Mouse (Mus musculus): ENCODE results near the gene Bcl2l15. TPM values are rescaled to one million over a fixed set of nuclear protein-coding genes. Genes with fewer than 3 reads are reported as not detected.
"Not testable (repeated sequence)": the region's sequence is repeated elsewhere in the genome, so short reads cannot be mapped to it uniquely, and the experiment has no call there.

Gene Bcl2l15
- total RNA-seq, 2 experiments from 2014 or later = 0.49 to 0.70 TPM

DNA sequence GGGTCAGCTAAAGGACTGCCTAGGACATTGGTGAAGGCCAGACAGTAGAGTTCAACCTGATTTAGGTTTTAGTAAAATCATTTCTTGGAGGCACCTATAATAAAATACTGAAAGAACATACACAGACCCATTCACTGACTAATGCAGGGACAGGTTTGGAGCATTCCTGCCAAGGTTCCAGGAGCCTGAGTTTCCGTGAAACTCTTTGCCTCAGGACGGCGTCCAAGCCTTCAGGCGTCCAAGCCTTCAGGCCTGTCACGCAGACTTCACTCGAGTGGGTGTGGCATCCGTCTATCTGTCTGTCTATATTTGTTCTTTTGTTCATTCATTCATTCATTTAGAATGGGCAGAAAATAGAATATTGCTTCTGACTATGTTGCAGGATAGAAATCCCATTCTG, 1.3 kb upstream of the Bcl2l15 start:
- no peak for DNase-seq

DNA sequence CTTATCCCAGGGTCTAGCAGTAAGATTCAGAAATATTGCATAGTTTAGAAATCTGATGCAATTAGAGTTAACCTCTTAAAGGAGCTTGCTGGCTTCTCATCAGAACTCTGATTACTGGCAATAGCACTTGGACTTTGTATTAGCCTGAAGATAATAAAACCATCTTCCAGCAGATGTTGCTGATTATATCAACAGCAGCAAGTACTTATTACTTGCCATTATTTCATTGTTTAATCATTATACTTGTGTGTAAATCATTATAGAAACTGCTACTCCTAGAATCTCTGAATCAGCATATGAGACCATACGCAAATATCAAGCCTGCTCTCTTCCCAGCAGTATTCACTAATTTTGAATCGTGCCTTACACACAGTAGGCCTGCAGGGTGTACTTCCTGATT, 1.6 kb downstream of the Bcl2l15 start:
- no peak for DNase-seq

DNA sequence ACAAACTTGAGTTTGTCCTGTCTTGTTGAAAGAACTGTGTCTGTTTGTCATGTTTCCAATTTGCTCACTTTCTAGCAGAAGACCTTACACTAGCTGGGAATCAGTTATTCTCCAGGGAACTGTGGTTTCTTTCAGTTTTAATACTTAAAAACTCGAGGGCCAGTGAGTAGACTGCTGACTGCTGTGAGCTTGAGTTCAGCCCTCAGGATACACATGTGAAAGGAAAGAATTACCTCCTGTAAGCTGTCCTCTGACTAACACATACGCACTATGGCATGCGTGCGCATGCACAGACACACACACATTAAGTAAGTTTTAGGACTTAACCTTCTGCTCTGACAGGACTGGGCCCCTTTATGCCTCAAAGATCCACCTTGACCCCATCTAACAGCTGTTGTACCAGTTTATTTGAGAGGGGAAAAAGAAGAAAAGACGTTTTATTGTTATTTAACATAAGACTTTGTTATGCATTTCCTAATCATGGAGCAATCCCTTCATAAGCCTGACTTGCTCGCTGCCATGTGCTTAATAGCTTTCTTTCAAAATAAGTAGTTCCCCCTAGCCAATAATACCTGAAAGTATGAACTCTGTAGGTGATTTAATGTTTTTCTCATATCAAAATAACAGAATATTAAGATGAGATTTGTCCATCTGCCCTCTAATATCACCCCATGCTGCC, 3.0 kb downstream of the Bcl2l15 start:
- no peak for DNase-seq

DNA sequence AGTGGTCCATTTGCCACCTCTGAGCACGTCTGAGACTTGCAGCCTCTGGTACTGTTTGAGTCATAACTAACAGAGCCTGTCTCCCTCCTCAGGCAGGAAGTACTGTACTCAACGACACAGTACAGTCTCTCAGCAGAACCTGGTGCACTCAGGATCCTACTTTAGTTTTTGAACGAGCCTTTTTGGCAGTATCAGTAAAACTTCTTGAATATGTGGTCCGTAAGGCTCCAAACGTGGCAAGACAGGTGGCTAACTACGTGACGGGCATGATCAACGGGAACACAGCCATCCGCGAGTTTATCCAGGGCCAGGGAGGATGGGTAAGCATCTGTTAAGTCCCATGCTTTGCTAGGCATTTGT, 3.5 kb downstream of the Bcl2l15 start:
- no peak for DNase-seq

DNA sequence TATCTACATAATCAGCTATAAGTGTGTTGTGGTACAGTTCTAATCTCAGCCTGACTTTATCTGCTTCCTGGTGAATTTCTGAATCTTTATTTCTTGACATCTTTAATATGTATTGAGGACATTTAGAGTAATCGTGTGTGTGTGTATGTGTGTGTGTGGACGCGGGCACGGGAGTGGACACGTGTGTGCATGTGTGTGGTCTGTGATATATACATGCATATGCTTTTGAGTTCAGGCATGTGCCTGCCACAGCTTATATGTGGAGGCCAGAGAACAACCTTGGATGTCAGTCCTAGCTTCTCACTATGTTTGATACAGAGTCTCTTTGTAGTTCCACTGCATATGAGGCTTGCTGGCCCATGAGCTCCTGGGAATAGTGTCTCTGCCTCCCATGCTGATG, 4.1 kb downstream of the Bcl2l15 start:
- DNase-seq = no peak

- DNase-seq = no peak
Observed at GRCm38 (mm10) chr3:103839711-103840110, 7.3 kb downstream of the Bcl2l15 start.

- DNase-seq = not testable (repeated sequence)
Observed at GRCm38 (mm10) chr3:103840195-103840594, 7.8 kb downstream of the Bcl2l15 start.

- not testable (repeated sequence) for DNase-seq
Observed at GRCm38 (mm10) chr3:103840946-103841345, 8.5 kb downstream of the Bcl2l15 start.

DNA sequence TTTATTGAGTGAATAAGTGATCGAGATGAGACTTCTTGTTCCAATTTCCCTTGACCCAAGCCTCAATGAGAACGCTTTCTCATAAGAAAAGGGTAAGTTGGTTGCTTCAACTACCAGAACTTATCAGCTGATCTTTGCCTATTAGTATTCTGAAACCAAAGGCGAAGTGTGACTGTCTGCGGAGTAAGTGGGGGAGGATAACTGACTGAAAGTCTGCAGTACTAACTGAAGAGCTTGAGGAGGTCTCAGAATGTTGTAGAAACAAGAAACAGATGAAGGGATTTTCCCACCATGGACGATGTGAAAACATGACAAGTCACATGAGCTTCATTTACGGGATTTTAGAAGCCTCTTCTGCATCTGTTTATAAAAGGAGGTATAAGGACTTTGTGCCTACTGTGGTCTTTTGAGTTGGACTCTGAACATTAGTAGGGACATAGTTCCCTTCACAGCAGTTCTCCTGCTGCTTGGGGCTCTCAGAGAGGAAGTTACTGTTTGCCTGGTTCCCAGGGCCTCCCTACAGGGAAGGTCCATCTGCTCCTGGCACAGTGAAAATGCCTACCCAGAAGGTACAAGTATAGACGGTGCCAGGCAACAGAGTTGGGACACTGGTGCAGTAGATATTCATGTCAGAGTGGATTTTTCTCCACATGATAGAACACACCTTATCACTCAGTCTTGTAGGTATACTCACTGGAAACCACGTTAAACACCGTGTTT, 18.4 kb downstream of the Bcl2l15 start:
- DNase-seq = no peak

GRCm38 (mm10) chr3:103851481-103851880, 19.1 kb downstream of the Bcl2l15 start:
- DNase-seq = no peak

DNA sequence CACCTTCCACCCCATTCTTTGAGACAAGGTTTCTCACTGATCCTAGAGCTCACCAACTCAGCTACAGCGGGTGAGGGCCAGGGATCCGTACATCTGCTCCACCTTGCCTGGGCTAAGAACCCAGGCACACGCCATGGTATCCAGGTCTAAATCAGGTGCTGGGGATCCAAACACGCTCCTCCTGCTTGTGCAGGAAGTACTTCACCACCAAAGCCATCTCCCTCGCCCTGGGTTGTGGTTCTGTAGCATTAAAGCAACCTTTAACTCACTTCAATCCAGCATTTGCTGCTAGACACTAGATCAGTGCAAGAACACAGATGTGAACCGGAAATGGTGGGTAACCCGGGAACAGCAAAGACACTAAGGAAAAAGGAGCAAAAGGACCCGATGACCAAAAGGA, 19.5 kb downstream of the Bcl2l15 start:
- no peak for DNase-seq

- peak; percentile 16 for DNase-seq
Observed at GRCm38 (mm10) chr3:103852565-103853299, 20.3 kb downstream of the Bcl2l15 start.

GRCm38 (mm10) chr3:103853804-103854203, 21.4 kb downstream of the Bcl2l15 start:
- no peak for DNase-seq

- DNase-seq = no peak
Observed at GRCm38 (mm10) chr3:103857036-103857805, 24.8 kb downstream of the Bcl2l15 start.

GRCm38 (mm10) chr3:103857977-103858563, 25.7 kb downstream of the Bcl2l15 start:
- no peak for DNase-seq

GRCm38 (mm10) chr3:103858881-103859801, 26.7 kb downstream of the Bcl2l15 start, which contains the start of gene Ptpn22:
Ptpn22 (plus strand) TSS chr3:103859795.
- no peak for DNase-seq

- no peak for DNase-seq
Observed at GRCm38 (mm10) chr3:103859851-103860391, 27.5 kb downstream of the Bcl2l15 start.

GRCm38 (mm10) chr3:103862721-103863220, 30.4 kb downstream of the Bcl2l15 start:
- DNase-seq = no peak

DNA sequence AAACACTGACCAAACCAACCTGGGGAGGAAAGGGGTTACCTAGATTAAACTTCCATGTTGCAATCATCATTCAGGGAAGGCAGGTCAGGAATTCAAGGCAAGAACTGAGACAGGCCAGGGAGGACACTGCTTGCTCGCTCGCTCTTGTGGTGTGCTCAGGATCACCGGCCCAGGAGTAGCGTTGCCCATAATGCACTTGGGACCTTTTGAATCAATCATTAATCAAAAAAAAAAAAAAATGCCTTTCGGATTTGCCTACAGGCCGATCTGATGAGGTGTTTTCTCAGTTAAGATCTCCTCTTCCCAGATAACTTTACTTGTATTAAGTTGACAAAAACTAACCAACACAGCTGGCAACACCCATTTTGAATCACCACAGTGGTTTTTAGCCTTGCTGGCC, 31.8 kb downstream of the Bcl2l15 start:
- DNase-seq = no peak

DNA sequence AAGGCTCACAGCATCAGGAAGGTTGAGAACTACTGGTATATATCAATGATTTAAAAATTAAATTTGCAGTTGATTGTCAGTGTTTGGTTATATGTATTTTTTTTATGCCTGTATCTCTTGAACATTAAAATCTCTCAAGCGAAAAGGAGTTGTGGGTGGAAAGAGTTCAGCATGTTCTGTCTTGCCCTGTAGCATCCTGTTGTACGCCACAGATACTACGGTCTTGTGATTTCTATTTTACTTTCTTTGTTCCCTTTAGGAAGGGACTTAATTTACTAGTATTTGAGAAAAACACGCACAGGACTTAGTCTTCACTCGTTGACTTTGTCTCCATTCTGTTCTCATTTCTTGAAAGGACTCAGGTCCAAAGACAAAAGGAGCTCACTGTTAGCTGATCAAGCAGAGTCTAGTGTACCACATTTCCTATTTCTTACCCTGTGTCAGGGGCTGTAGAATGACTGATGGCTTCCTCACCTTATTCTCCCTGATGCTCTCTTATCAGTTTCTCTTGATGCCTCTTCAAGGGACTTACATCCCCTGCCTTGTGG, 35.1 kb downstream of the Bcl2l15 start:
- DNase-seq = no peak
